Mouse (Mus musculus) intestine, postnatal 0 days (tissue): Measurements from ENCODE around the gene Kank1. TPM values are rescaled to one million over a fixed set of nuclear protein-coding genes. Genes with fewer than 3 reads are reported as not detected.

ENCODE experiments used
- ATAC-seq: fragments of 200-750 bp; cut with Nextera tagmentation; 2 replicates; pipeline ENCODE4 v1.8.0; 2017; ENCODE audit warnings: mild to moderate bottlenecking, moderate TSS enrichment, moderate library complexity
- H3K27ac ChIP-seq: fragments of 300-500 bp; sonication (generic); 2 replicates; pipeline ENCODE4 v1.5.1; 2014; ENCODE audit warnings: mild to moderate bottlenecking, low read depth, low read length, moderate library complexity
- H3K27me3 ChIP-seq: fragments of 300-500 bp; sonication (generic); replicated peaks from 2 replicates; pipeline ENCODE4 v1.6.1; 2014; ENCODE audit warnings: low read length, mixed read lengths; ENCODE audit not compliant: control insufficient read depth, insufficient read depth
- H3K36me3 ChIP-seq: fragments of 300-500 bp; sonication (generic); 2 replicates; pipeline ENCODE4 v1.6.1; 2014; ENCODE audit warnings: mild to moderate bottlenecking, moderate library complexity; ENCODE audit not compliant: control insufficient read depth, insufficient read depth
- H3K4me1 ChIP-seq: fragments of 300-500 bp; sonication (generic); replicated peaks from 2 replicates; pipeline ENCODE4 v1.6.1; 2014; ENCODE audit warnings: antibody characterized with exemption, low read length, mixed read lengths; ENCODE audit not compliant: control insufficient read depth, insufficient read depth
- H3K4me2 ChIP-seq: fragments of 300-500 bp; sonication (generic); replicated peaks from 2 replicates; pipeline ENCODE4 v1.6.1; 2014; ENCODE audit warnings: low read depth, mild to moderate bottlenecking, moderate library complexity
- H3K4me3 ChIP-seq: fragments of 300-500 bp; sonication (generic); 2 replicates; pipeline ENCODE4 v1.5.1; 2014; ENCODE audit warnings: low read depth, low read length
- H3K9ac ChIP-seq: fragments of 300-500 bp; sonication (generic); 2 replicates; pipeline ENCODE4 v1.6.1; 2014; ENCODE audit warnings: mild to moderate bottlenecking, low read depth, low read length
- H3K9me3 ChIP-seq: fragments of 300-500 bp; sonication (generic); 2 replicates; pipeline ENCODE4 v1.6.1; 2016; ENCODE audit warnings: mixed run types; ENCODE audit not compliant: control insufficient read depth
- CTCF ChIP-seq: sonication (generic); IDR thresholded peaks from 2 replicates; pipeline ENCODE4 v1.5.1; 2016; ENCODE audit warnings: low read depth, mild to moderate bottlenecking, control low read depth, antibody characterized with exemption, moderate library complexity
- WGBS: fragments of 180-500 bp; shearing (Covaris S2); extraction: QIAGEN DNeasy Blood & Tissue Kit; methylation state at CpG from one replicate; pipeline ENCODE4 v1.1.7; 2014; 5-methylcytosine and 5-hydroxymethylcytosine counted together
- polyA plus RNA-seq: library from polyadenylated mRNA; unstranded; fragments of >200 nt; fragmentation: Nextera tagmentation; extraction: Ambion mirVana; gene quantifications from 2 replicates; pipeline ENCODE4 v1.2.1, GENCODE M21; 2015

The Kank1 gene
- polyA plus RNA-seq, 1 experiment from 2014 or later: 6.0 TPM

DNA sequence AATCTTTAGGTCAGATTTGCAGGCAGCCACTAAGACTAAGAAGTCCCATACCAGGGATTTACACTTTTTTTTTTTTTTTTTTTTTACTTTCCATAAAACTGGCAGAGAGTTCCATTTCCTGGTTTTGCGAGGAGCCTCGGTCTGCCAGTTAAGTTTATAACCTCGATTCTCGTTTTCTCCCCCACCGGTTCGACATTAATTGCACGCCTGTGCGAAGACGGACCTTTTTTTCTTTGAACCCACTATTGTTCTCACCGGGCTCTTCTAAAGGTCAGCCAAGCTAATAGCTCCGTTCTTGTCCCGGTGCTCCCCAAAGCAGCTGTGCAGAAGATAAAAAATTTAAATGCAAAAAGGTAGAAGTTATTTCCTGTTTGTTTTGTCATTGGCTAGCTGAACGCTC lies 12.5 kb downstream of the Kank1 start:
- Histone ChIP-seq H3K4me2 (peak overlapping the region; percentile 37), H3K9ac (no peak overlapping the region)

DNA sequence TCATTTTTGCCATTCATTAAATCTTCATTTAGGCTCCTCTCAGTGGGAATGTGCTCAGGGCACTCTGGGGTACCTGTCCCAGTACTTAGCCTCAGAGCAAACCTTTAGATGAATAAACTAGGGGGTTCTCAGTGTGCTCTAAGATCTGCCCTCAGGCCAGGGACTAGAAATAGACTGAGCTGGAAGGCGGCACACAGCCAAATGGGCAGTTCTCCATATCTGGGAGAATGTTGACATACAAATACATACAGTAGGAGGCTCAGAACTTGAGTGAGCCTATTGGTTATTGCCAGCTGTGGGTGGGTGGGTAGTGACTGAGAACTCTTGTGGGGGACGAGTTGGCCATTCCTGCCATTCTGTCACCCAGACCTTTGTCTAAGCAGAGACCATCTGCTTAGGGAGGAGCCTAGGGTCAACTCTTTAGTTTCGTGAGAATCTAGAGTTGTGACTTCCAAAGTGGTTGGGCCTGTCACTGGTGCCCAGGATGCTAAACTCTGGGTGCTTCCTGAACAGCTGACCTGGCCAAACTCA lies 14.9 kb downstream of the Kank1 start:
- 75% methylated on average over 3 of the region's 3 CpGs for WGBS
- H3K9me3 ChIP-seq: no peaks in the 10 kb centered on the region
- H3K9ac ChIP-seq: no peak overlapping the region
- H3K4me3 ChIP-seq: no peak overlapping the region
- no peak for TF ChIP-seq CTCF
- peaks cover 4% of the 10 kb centered on the region; the same call in 1 of the 2 replicates for H3K4me1 ChIP-seq
- H3K36me3 ChIP-seq: no peaks in the 10 kb centered on the region
- no peaks in the 10 kb centered on the region for H3K27me3 ChIP-seq
- no peak overlapping the region for H3K27ac ChIP-seq
- ATAC-seq: no peak
- H3K4me2 ChIP-seq: no peak overlapping the region

More for the DNA sequence above, 12.5 kb downstream of the Kank1 start:
- Histone ChIP-seq H3K4me3 (no peak overlapping the region; the same call in 1 of the 2 replicates), H3K36me3 (no peaks in the 10 kb centered on the region), H3K27ac (0 out of 2 replicates have a peak overlapping the region, but pooled peaks have one; percentile 21), H3K4me1 (peaks cover 5% of the 10 kb centered on the region; the same call in 1 of the 2 replicates), H3K27me3 (no peaks in the 10 kb centered on the region), H3K9me3 (no peaks in the 10 kb centered on the region)
- TF ChIP-seq CTCF: no peak
- ATAC-seq: peak; percentile 29; the same call in 1 of the 2 replicates
- WGBS: 33% methylated on average over 13 of the region's 13 CpGs

DNA sequence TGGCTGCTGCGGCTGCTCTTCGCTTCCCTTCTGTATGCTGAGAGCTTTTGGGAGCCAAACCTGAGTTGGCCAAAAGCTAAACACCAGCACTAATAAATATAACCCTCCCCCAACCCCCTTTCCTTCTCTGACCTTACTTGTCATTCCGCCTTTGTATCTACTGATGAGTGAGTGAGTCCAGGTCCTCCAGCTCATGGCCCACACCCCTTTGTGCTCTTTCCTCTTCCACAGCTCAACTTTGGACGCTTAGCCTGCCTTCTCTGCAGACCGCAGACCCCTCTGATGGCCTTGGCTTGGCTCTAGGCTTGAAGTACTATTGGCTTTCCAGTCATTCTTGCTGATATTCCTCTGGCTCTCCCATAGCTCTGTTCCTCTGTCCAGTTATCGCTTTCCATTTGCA lies 16.4 kb downstream of the Kank1 start:
- no peak overlapping the region for H3K4me3 ChIP-seq
- TF ChIP-seq CTCF: no peak
- no peaks in the 10 kb centered on the region for H3K27me3 ChIP-seq
- WGBS: 89% methylated on average over 6 of the region's 6 CpGs
- no peak overlapping the region for H3K27ac ChIP-seq
- no peak overlapping the region for H3K9ac ChIP-seq
- no peak for ATAC-seq
- H3K4me1 ChIP-seq: no peaks in the 10 kb centered on the region
- no peaks in the 10 kb centered on the region for H3K36me3 ChIP-seq
- H3K4me2 ChIP-seq: no peak overlapping the region
- no peaks in the 10 kb centered on the region for H3K9me3 ChIP-seq

DNA sequence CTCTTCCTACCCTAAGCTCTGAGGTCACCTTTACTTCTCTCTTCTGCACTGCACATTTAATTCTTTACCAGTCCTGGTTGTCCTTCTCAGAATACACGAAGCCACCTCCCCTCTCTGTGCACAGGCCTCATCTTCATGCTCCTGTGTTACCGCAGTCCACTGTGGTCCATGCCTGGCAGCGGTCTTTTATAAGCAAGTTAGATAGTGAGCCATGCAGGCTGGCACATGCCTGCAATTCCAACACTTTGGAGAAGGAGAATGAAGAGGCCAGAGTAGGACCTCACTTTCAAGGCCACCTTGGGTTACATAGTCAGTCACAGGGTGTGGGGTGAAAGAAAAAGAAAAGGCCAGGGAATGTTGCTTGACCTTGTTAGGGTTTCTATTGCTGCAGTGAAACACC lies 16.9 kb downstream of the Kank1 start:
- WGBS: 97% methylated on average over 3 of the region's 3 CpGs
- H3K27me3 ChIP-seq: no peaks in the 10 kb centered on the region
- ATAC-seq: no peak
- H3K4me2 ChIP-seq: no peak overlapping the region
- no peaks in the 10 kb centered on the region for H3K4me1 ChIP-seq
- TF ChIP-seq CTCF: no peak
- no peaks in the 10 kb centered on the region for H3K9me3 ChIP-seq
- H3K27ac ChIP-seq: no peak overlapping the region
- H3K36me3 ChIP-seq: no peaks in the 10 kb centered on the region
- H3K9ac ChIP-seq: no peak overlapping the region
- no peak overlapping the region for H3K4me3 ChIP-seq

DNA sequence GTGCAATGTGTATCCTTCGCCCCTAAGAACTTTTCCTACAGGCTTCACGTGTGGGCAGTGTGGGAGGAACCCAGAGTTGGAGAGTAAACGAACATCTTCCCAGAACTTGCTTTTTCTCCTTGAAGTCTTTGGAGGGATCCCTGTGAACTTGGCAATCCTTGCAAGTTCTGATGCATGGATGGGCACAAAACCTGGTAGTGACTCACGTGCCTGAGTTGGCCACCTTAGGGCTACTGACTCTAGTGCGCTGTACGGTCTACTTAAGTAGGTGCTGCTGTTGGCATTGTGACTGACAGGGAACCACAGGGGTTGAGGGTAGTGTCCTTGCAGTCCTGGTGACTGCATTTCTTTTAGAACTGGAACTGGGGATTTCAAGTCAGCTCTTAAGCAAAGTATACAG lies 21.5 kb downstream of the Kank1 start:
- 81% methylated on average over 6 of the region's 6 CpGs for WGBS
- ATAC-seq: no peak
- no peaks in the 10 kb centered on the region for H3K36me3 ChIP-seq

DNA sequence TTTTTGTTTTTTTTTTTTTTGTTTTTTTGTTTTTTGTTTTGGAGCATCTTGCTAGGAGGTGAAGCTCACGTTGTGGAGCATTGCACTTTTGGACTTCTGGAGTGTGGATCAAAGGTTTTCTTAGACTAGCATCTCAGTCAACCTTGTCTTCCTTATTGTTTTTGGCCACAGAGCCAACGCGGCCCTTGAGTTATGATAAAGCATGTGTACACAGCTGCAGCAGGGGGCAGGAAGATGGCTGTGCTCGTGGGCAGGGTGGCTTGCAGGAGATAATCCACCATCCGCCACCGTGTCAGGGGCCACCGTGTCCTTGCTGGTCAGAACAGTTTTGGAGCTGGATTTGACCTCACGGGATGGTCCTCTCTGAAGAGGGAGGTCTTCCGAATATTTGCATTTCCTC lies 29.4 kb downstream of the Kank1 start:
- ATAC-seq: peak; percentile 54; the same call in 1 of the 2 replicates
- peak overlapping the region; percentile 35; the same call in 1 of the 2 replicates for H3K4me2 ChIP-seq
- H3K36me3 ChIP-seq: no peaks in the 10 kb centered on the region
- peaks cover 4% of the 10 kb centered on the region; the same call in 1 of the 2 replicates for H3K4me1 ChIP-seq
- H3K9me3 ChIP-seq: no peaks in the 10 kb centered on the region
- H3K9ac ChIP-seq: no peak overlapping the region
- no peaks in the 10 kb centered on the region for H3K27me3 ChIP-seq
- no peak for TF ChIP-seq CTCF
- H3K4me3 ChIP-seq: no peak overlapping the region
- H3K27ac ChIP-seq: no peak overlapping the region
- 41% methylated on average over 9 of the region's 9 CpGs for WGBS

More for the DNA sequence above, 21.5 kb downstream of the Kank1 start:
- Histone ChIP-seq H3K9me3 (no peaks in the 10 kb centered on the region), H3K27ac (no peak overlapping the region), H3K9ac (no peak overlapping the region), H3K4me2 (no peak overlapping the region), H3K27me3 (no peaks in the 10 kb centered on the region), H3K4me1 (no peaks in the 10 kb centered on the region), H3K4me3 (no peak overlapping the region)
- no peak for TF ChIP-seq CTCF
